Mouse (Mus musculus): Measurements from ENCODE around the gene Ywhaq. TPM values are rescaled to one million over a fixed set of nuclear protein-coding genes. Genes with fewer than 3 reads are reported as not detected.

Gene Ywhaq
- polyA plus RNA-seq, 2 experiments: 74.0 to 202 TPM

GRCm38 (mm10) chr12:21346972-21347371 lies 70.5 kb downstream of the Ywhaq start:
- TF ChIP-seq CTCF (IDR thresholded peaks at IDR 0.05; ENCODE audit: low read depth) (no peak), EP300 (IDR thresholded peaks at IDR 0.05; ENCODE audit: low read depth) (no peak)
- Histone ChIP-seq H3K4me1 (replicated peaks; ENCODE audit: control insufficient read depth in 2 of 2, insufficient read depth in 2 of 2, low read length in 1 of 2) (no peaks in the 10 kb centered on the region), H3K9ac (replicated peaks) (no peak overlapping the region), H3K36me3 (replicated peaks; ENCODE audit: control insufficient read depth, insufficient read depth, low read depth) (peaks cover 34% of the 10 kb centered on the region), H3K27me3 (ENCODE audit: control insufficient read depth, insufficient read depth, low read length) (no peaks in the 10 kb centered on the region), H3K4me2 (ENCODE audit: low read depth) (no peak overlapping the region), H3K27ac (no peak overlapping the region), H3K9me3 (ENCODE audit: control insufficient read depth, low read length) (no peaks in the 10 kb centered on the region), H3K4me3 (ENCODE audit: insufficient read depth in 1 of 2, low read depth in 2 of 2, low read length in 2 of 2) (no peak overlapping the region)
- WGBS (ENCODE audit: insufficient replicate concordance): 77% methylated on average over 7 of the region's 7 CpGs
- ATAC-seq (ENCODE audit: insufficient read depth): no peak
- DNase-seq (ENCODE audit: low read depth in 3 of 3, low spot score in 3 of 3): no peak

GRCm38 (mm10) chr12:21340674-21341073 lies 76.8 kb downstream of the Ywhaq start:
- ATAC-seq (ENCODE audit: insufficient read depth): no peak
- H3K4me2 ChIP-seq (ENCODE audit: low read depth): no peak overlapping the region
- H3K9ac ChIP-seq (replicated peaks): no peak overlapping the region
- no peak overlapping the region for H3K4me3 ChIP-seq (ENCODE audit: insufficient read depth in 1 of 2, low read depth in 2 of 2, low read length in 2 of 2)
- H3K4me1 ChIP-seq (replicated peaks; ENCODE audit: control insufficient read depth in 2 of 2, insufficient read depth in 2 of 2, low read length in 1 of 2): no peaks in the 10 kb centered on the region
- DNase-seq (ENCODE audit: low read depth in 3 of 3, low spot score in 3 of 3): no peak
- WGBS (ENCODE audit: insufficient replicate concordance): 86% methylated on average over 5 of the region's 5 CpGs
- H3K9me3 ChIP-seq (ENCODE audit: control insufficient read depth, low read length): no peaks in the 10 kb centered on the region
- H3K36me3 ChIP-seq (replicated peaks; ENCODE audit: control insufficient read depth, insufficient read depth, low read depth): peaks cover 19% of the 10 kb centered on the region
- H3K27me3 ChIP-seq (ENCODE audit: control insufficient read depth, insufficient read depth, low read length): no peaks in the 10 kb centered on the region
- H3K27ac ChIP-seq: no peak overlapping the region
- TF ChIP-seq CTCF (IDR thresholded peaks at IDR 0.05; ENCODE audit: low read depth) (no peak), EP300 (IDR thresholded peaks at IDR 0.05; ENCODE audit: low read depth) (no peak)

Other genes starting within 250 kb of the Ywhaq start
- 17.1 and 23.2 TPM in 2 replicates for gene Cpsf3, start 132.2 kb downstream of the Ywhaq start, polyA plus RNA-seq (2012; rRNA removed)
- 39.3 and 41.1 TPM in 2 replicates for gene Cpsf3, start 132.2 kb downstream of the Ywhaq start, polyA plus RNA-seq (2014; fragmentation: Nextera tagmentation; extraction: Ambion mirVana)
- gene Itgb1bp1, start 131.4 kb downstream of the Ywhaq start, polyA plus RNA-seq (2012; rRNA removed): 8.9 and 10.8 TPM in 2 replicates
- 22.6 and 22.8 TPM in 2 replicates for gene Itgb1bp1, start 131.4 kb downstream of the Ywhaq start, polyA plus RNA-seq (2014; fragmentation: Nextera tagmentation; extraction: Ambion mirVana)
- gene Iah1, start 101.2 kb downstream of the Ywhaq start, polyA plus RNA-seq (2012; rRNA removed): 23.8 and 27.2 TPM in 2 replicates
- 34.0 and 38.1 TPM in 2 replicates for gene Iah1, start 101.2 kb downstream of the Ywhaq start, polyA plus RNA-seq (2014; fragmentation: Nextera tagmentation; extraction: Ambion mirVana)
- 6.2 and 9.4 TPM in 2 replicates for gene Adam17, start 44.0 kb downstream of the Ywhaq start, polyA plus RNA-seq (2012; rRNA removed)
- 14.0 and 16.9 TPM in 2 replicates for gene Adam17, start 44.0 kb downstream of the Ywhaq start, polyA plus RNA-seq (2014; fragmentation: Nextera tagmentation; extraction: Ambion mirVana)

Data from liver, embryonic 14.5 days (tissue).